Mouse (Mus musculus) megakaryocyte, embryonic 14.5 days (primary cell): ENCODE measurements around the gene Wnt8b. TPM values are rescaled to one million over a fixed set of nuclear protein-coding genes. Genes with fewer than 3 reads are reported as not detected.

ENCODE experiments used
- H3K27me3 ChIP-seq: replicated peaks from 2 replicates; pipeline ENCODE3; 2012; ENCODE audit warnings: inconsistent platforms
- H3K36me3 ChIP-seq: replicated peaks from 2 replicates; pipeline ENCODE3; 2012; ENCODE audit warnings: low read length, inconsistent platforms, mixed read lengths
- H3K4me1 ChIP-seq: 2 replicates; pipeline ENCODE4 v1.6.1; 2012; ENCODE audit warnings: inconsistent platforms
- H3K4me3 ChIP-seq: replicated peaks from 2 replicates; pipeline ENCODE3; 2012; ENCODE audit warnings: moderate library complexity, mild to moderate bottlenecking, inconsistent platforms
- H3K9me3 ChIP-seq: 2 replicates; pipeline ENCODE4 v1.6.1; 2012; ENCODE audit warnings: inconsistent platforms
- FLI1 ChIP-seq: IDR thresholded peaks from 2 replicates; pipeline ENCODE4 v1.6.1; 2012; ENCODE audit warnings: low read length, inconsistent platforms, mixed read lengths
- GATA1 ChIP-seq: IDR thresholded peaks from 3 replicates; pipeline ENCODE4 v1.6.1; 2012; ENCODE audit warnings: mixed read lengths, low read length, inconsistent platforms, borderline replicate concordance
- polyA plus RNA-seq: library from polyadenylated mRNA; stranded (reverse); fragments of >175 nt; gene quantifications from 2 replicates; pipeline ENCODE4 v1.2.3, GENCODE M21; 2012; ENCODE audit warnings: low replicate concordance; ENCODE audit not compliant: insufficient read depth

The Wnt8b gene
- polyA plus RNA-seq, 1 experiment: not detected

- Histone ChIP-seq H3K4me1 (peaks cover 17% of the 10 kb centered on the region), H3K9me3 (no peaks in the 10 kb centered on the region), H3K36me3 (no peaks in the 10 kb centered on the region), H3K4me3 (peak overlapping the region; percentile 28), H3K27me3 (peaks cover 90% of the 10 kb centered on the region)
- TF ChIP-seq GATA1: no peak
These were observed 17.4 kb downstream of the Wnt8b start for GRCm38 (mm10) chr19:44510534-44511175.

GRCm38 (mm10) chr19:44511451-44512231 lies 18.4 kb downstream of the Wnt8b start:
- TF ChIP-seq GATA1 (no peak), FLI1 (no peak)
- Histone ChIP-seq H3K4me1 (peaks cover 17% of the 10 kb centered on the region), H3K27me3 (peaks cover 91% of the 10 kb centered on the region), H3K36me3 (no peaks in the 10 kb centered on the region), H3K9me3 (no peaks in the 10 kb centered on the region), H3K4me3 (peak overlapping the region; percentile 72)

GRCm38 (mm10) chr19:44512601-44513000 lies 19.3 kb downstream of the Wnt8b start:
- peaks cover 17% of the 10 kb centered on the region for H3K4me1 ChIP-seq
- no peaks in the 10 kb centered on the region for H3K36me3 ChIP-seq
- H3K9me3 ChIP-seq: no peaks in the 10 kb centered on the region
- H3K4me3 ChIP-seq: no peak overlapping the region
- no peak for TF ChIP-seq FLI1
- TF ChIP-seq GATA1: no peak
- peaks cover 91% of the 10 kb centered on the region for H3K27me3 ChIP-seq

GRCm38 (mm10) chr19:44513054-44513833 lies 20.0 kb downstream of the Wnt8b start:
- H3K4me1 ChIP-seq: peaks cover 17% of the 10 kb centered on the region
- no peak for TF ChIP-seq FLI1
- TF ChIP-seq GATA1: no peak

GRCm38 (mm10) chr19:44513921-44514482 lies 20.7 kb downstream of the Wnt8b start:
- Histone ChIP-seq H3K4me3 (no peak overlapping the region), H3K4me1 (peaks cover 17% of the 10 kb centered on the region), H3K9me3 (no peaks in the 10 kb centered on the region), H3K36me3 (no peaks in the 10 kb centered on the region), H3K27me3 (peaks cover 96% of the 10 kb centered on the region)
- TF ChIP-seq GATA1 (no peak), FLI1 (no peak)

More at GRCm38 (mm10) chr19:44513054-44513833, 20.0 kb downstream of the Wnt8b start:
- no peak overlapping the region for H3K4me3 ChIP-seq
- no peaks in the 10 kb centered on the region for H3K36me3 ChIP-seq
- H3K9me3 ChIP-seq: no peaks in the 10 kb centered on the region
- peaks cover 94% of the 10 kb centered on the region for H3K27me3 ChIP-seq

GRCm38 (mm10) chr19:44514521-44515451 lies 21.5 kb downstream of the Wnt8b start:
- TF ChIP-seq GATA1 (no peak), FLI1 (no peak)
- H3K4me3 ChIP-seq: no peak overlapping the region
- H3K36me3 ChIP-seq: no peaks in the 10 kb centered on the region
- peaks cover 17% of the 10 kb centered on the region for H3K4me1 ChIP-seq
- no peaks in the 10 kb centered on the region for H3K9me3 ChIP-seq
- peaks cover 93% of the 10 kb centered on the region for H3K27me3 ChIP-seq

GRCm38 (mm10) chr19:44515769-44516168 lies 22.5 kb downstream of the Wnt8b start:
- Histone ChIP-seq H3K4me1 (peaks cover 11% of the 10 kb centered on the region), H3K36me3 (no peaks in the 10 kb centered on the region), H3K9me3 (no peaks in the 10 kb centered on the region), H3K4me3 (no peak overlapping the region), H3K27me3 (peaks cover 90% of the 10 kb centered on the region)
- TF ChIP-seq GATA1 (no peak), FLI1 (no peak)

- no peaks in the 10 kb centered on the region for H3K9me3 ChIP-seq
- H3K36me3 ChIP-seq: no peaks in the 10 kb centered on the region
- no peak for TF ChIP-seq GATA1
- H3K4me1 ChIP-seq: no peaks in the 10 kb centered on the region
- no peak overlapping the region for H3K4me3 ChIP-seq
- peaks cover 75% of the 10 kb centered on the region for H3K27me3 ChIP-seq
These were observed 24.9 kb downstream of the Wnt8b start for GRCm38 (mm10) chr19:44517996-44518768.
